Mouse (Mus musculus) CD4-positive, CD25-positive, alpha-beta regulatory T cell, adult 2 months (primary cell): ENCODE measurements around the gene Gfm1.

ENCODE experiments used
- DNase-seq: peaks from one replicate; pipeline ENCODE4 v3.0.0-alpha.2; 2012; ENCODE audit warnings: low read depth, low spot score

Gfm1 gene

GRCm38 (mm10) chr3:67496310-67496709 lies 66.4 kb downstream of the Gfm1 start:
- no peak for DNase-seq

GRCm38 (mm10) chr3:67497998-67498397 lies 68.1 kb downstream of the Gfm1 start:
- no peak for DNase-seq

GRCm38 (mm10) chr3:67498773-67499405 lies 69.0 kb downstream of the Gfm1 start:
- DNase-seq: no peak

- DNase-seq: no peak
Observed at GRCm38 (mm10) chr3:67499406-67499791, 69.5 kb downstream of the Gfm1 start.

- no peak for DNase-seq
Observed at GRCm38 (mm10) chr3:67503878-67504277, 74.0 kb downstream of the Gfm1 start.

GRCm38 (mm10) chr3:67505286-67505685 lies 75.4 kb downstream of the Gfm1 start:
- no peak for DNase-seq

GRCm38 (mm10) chr3:67508216-67508892 lies 78.5 kb downstream of the Gfm1 start:
- DNase-seq: no peak

- DNase-seq: peak; percentile 69
Observed at GRCm38 (mm10) chr3:67512807-67513206, 82.9 kb downstream of the Gfm1 start.

GRCm38 (mm10) chr3:67514801-67515273 lies 84.9 kb downstream of the Gfm1 start:
- DNase-seq: no peak

GRCm38 (mm10) chr3:67515274-67515801 lies 85.4 kb downstream of the Gfm1 start, which contains the start of gene Rarres1:
Gene Rarres1 (minus strand): TSS chr3:67515523.
- peak; percentile 1 for DNase-seq

GRCm38 (mm10) chr3:67520568-67521143 lies 90.8 kb downstream of the Gfm1 start:
- DNase-seq: no peak

GRCm38 (mm10) chr3:67522709-67523108 lies 92.8 kb downstream of the Gfm1 start:
- DNase-seq: no peak

GRCm38 (mm10) chr3:67524768-67525167 lies 94.9 kb downstream of the Gfm1 start:
- no peak for DNase-seq
